Comparison of ENCODE assay signal across 21 mouse cellular contexts in genomic region chr5:74778076-74778465, GRCm38 (mm10).
"Had no signal": no experiment of that assay in that cellular context is flagged by ENCODE, and none has a peak within 500 bp of the region (broad histone marks: within the 10 kb centered on the region; RNA-seq: fewer than 3 reads in every experiment).

No protein-coding gene starts in this region.

- H3K4me3 ChIP-seq: liver, embryonic 15.5 days; lung, embryonic 15.5 days; midbrain, embryonic 10.5 days; midbrain, embryonic 13.5 days; midbrain, embryonic 15.5 days; myocyte; neural tube, embryonic 13.5 days; neural tube, embryonic 15.5 days had no signal

- H3K9ac ChIP-seq: liver, embryonic 15.5 days; liver, postnatal 0 days; lung, embryonic 15.5 days; midbrain, embryonic 13.5 days; midbrain, embryonic 15.5 days; neural tube, embryonic 13.5 days; neural tube, embryonic 15.5 days had no signal

- ATAC-seq: liver, postnatal 0 days; lung, postnatal 0 days; midbrain, embryonic 13.5 days; midbrain, embryonic 15.5 days had no signal

- H3K27me3 ChIP-seq: liver, embryonic 15.5 days; lung, embryonic 15.5 days; midbrain, embryonic 13.5 days; midbrain, embryonic 15.5 days; neural tube, embryonic 13.5 days; neural tube, embryonic 15.5 days had no signal

- DNase-seq: liver, postnatal 0 days; lung, adult 2 months; lung, postnatal 14 days; lung, postnatal 4 days; retina, postnatal 1 day; right cerebral cortex, adult 18-20 months; right cerebral cortex, postnatal 25 days; right cerebral cortex, postnatal 4 days; spleen, adult 18-20 months; thymus, adult 18-20 months; thymus, postnatal 14 days; thymus, postnatal 36 days had no signal

- H3K4me2 ChIP-seq: liver, embryonic 15.5 days; lung, embryonic 15.5 days; midbrain, embryonic 13.5 days; midbrain, embryonic 15.5 days; neural tube, embryonic 13.5 days; neural tube, embryonic 15.5 days had no signal

- H3K9me3 ChIP-seq: liver, embryonic 15.5 days; lung, embryonic 15.5 days; midbrain, embryonic 10.5 days; midbrain, embryonic 13.5 days; midbrain, embryonic 15.5 days; neural tube, embryonic 13.5 days; neural tube, embryonic 15.5 days had no signal

- H3K27ac ChIP-seq: liver, embryonic 15.5 days; lung, embryonic 15.5 days; midbrain, embryonic 10.5 days; midbrain, embryonic 13.5 days; midbrain, embryonic 15.5 days; neural tube, embryonic 13.5 days; neural tube, embryonic 15.5 days had no signal

- H3K4me1 ChIP-seq: liver, embryonic 15.5 days; lung, embryonic 15.5 days; midbrain, embryonic 15.5 days; neural tube, embryonic 15.5 days had no signal

- H3K36me3 ChIP-seq: liver, embryonic 15.5 days; lung, embryonic 15.5 days; midbrain, embryonic 10.5 days; midbrain, embryonic 13.5 days; midbrain, embryonic 15.5 days; neural tube, embryonic 13.5 days; neural tube, embryonic 15.5 days had no signal
